Mouse (Mus musculus) neural tube, embryonic 15.5 days (tissue): Measurements from ENCODE around the gene Nudt1. TPM values are rescaled to one million over a fixed set of nuclear protein-coding genes. Genes with fewer than 3 reads are reported as not detected.

Experiments used
- ATAC-seq: fragments of 200-750 bp; cut with Nextera tagmentation; 2 replicates; pipeline ENCODE4 v1.8.0; 2017; ENCODE audit warnings: mild to moderate bottlenecking, moderate TSS enrichment, moderate library complexity; ENCODE audit not compliant: low FRiP score
- H3K27ac ChIP-seq: fragments of 300-500 bp; sonication (generic); replicated peaks from 2 replicates; pipeline ENCODE4 v1.5.1; 2015; ENCODE audit warnings: mild to moderate bottlenecking, inconsistent platforms
- H3K27me3 ChIP-seq: fragments of 300-500 bp; sonication (generic); replicated peaks from 2 replicates; pipeline ENCODE4 v1.6.1; 2015; ENCODE audit warnings: inconsistent platforms
- H3K36me3 ChIP-seq: fragments of 300-500 bp; sonication (generic); 2 replicates; pipeline ENCODE4 v1.6.1; 2015; ENCODE audit warnings: inconsistent platforms
- H3K4me1 ChIP-seq: fragments of 300-500 bp; sonication (generic); 2 replicates; pipeline ENCODE4 v1.6.1; 2015; ENCODE audit warnings: inconsistent platforms
- H3K4me2 ChIP-seq: fragments of 300-500 bp; sonication (generic); 2 replicates; pipeline ENCODE4 v1.6.1; 2015; ENCODE audit warnings: inconsistent platforms, mild to moderate bottlenecking, moderate library complexity
- H3K4me3 ChIP-seq: fragments of 300-500 bp; sonication (generic); replicated peaks from 2 replicates; pipeline ENCODE4 v1.5.1; 2015; ENCODE audit warnings: mild to moderate bottlenecking, inconsistent platforms
- H3K9ac ChIP-seq: fragments of 300-500 bp; sonication (generic); replicated peaks from 2 replicates; pipeline ENCODE4 v1.6.1; 2015; ENCODE audit warnings: mild to moderate bottlenecking, inconsistent platforms
- H3K9me3 ChIP-seq: fragments of 300-500 bp; sonication (generic); replicated peaks from 2 replicates; pipeline ENCODE4 v1.6.1; 2016; ENCODE audit warnings: inconsistent platforms
- WGBS: fragments of 180-500 bp; shearing (Covaris S2); methylation state at CpG from one replicate; pipeline ENCODE4 v1.1.7; 2015; ENCODE audit warnings: mixed read lengths; 5-methylcytosine and 5-hydroxymethylcytosine counted together
- polyA plus RNA-seq: library from polyadenylated mRNA; unstranded; fragments of >200 nt; fragmentation: Nextera tagmentation; extraction: Ambion mirVana; gene quantifications from 2 replicates; pipeline ENCODE4 v1.2.1, GENCODE M21; 2015

Gene Nudt1
- polyA plus RNA-seq, 1 experiment from 2014 or later = 29.3 TPM

GRCm38 (mm10) chr5:140370446-140371254, 49.2 kb downstream of the Nudt1 start:
- H3K9ac ChIP-seq = no peak overlapping the region
- H3K4me2 ChIP-seq = no peak overlapping the region
- no peaks in the 10 kb centered on the region for H3K9me3 ChIP-seq
- no peaks in the 10 kb centered on the region for H3K36me3 ChIP-seq
- ATAC-seq = no peak
- H3K27me3 ChIP-seq = no peaks in the 10 kb centered on the region
- no peak overlapping the region for H3K27ac ChIP-seq
- peaks cover 16% of the 10 kb centered on the region for H3K4me1 ChIP-seq
- 80% methylated on average over 6 of the region's 6 CpGs for WGBS
- no peak overlapping the region for H3K4me3 ChIP-seq

DNA sequence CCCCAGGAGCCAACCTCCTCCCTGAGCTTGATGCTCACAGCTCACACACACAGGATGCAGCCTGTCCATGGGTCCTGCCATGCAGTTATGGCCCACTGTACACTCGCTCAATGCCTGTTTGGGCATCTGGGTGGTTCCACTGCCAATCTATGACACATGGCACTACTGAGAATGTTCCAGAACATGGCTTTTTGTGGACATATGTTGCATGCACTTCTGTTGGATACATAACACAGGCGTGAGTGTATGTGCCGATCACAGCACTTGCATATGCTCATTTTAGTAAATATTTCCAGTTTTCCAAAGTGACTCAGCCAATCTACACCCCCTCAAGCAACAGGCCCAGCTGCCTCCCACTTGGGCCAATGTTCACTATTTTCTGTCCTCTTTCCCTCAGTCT, 50.2 kb downstream of the Nudt1 start:
- Histone ChIP-seq H3K9ac (no peak overlapping the region), H3K4me2 (no peak overlapping the region), H3K27me3 (no peaks in the 10 kb centered on the region), H3K9me3 (no peaks in the 10 kb centered on the region), H3K27ac (no peak overlapping the region), H3K4me1 (peaks cover 16% of the 10 kb centered on the region), H3K36me3 (no peaks in the 10 kb centered on the region), H3K4me3 (no peak overlapping the region)
- 95% methylated on average over 3 of the region's 3 CpGs for WGBS
- no peak for ATAC-seq

GRCm38 (mm10) chr5:140373711-140374110, 52.3 kb downstream of the Nudt1 start:
- Histone ChIP-seq H3K4me2 (no peak overlapping the region), H3K27me3 (no peaks in the 10 kb centered on the region), H3K9ac (no peak overlapping the region), H3K4me1 (peaks cover 16% of the 10 kb centered on the region), H3K36me3 (no peaks in the 10 kb centered on the region), H3K27ac (no peak overlapping the region), H3K4me3 (no peak overlapping the region), H3K9me3 (no peaks in the 10 kb centered on the region)
- no peak for ATAC-seq
- WGBS = 83% methylated on average over 2 of the region's 2 CpGs

DNA sequence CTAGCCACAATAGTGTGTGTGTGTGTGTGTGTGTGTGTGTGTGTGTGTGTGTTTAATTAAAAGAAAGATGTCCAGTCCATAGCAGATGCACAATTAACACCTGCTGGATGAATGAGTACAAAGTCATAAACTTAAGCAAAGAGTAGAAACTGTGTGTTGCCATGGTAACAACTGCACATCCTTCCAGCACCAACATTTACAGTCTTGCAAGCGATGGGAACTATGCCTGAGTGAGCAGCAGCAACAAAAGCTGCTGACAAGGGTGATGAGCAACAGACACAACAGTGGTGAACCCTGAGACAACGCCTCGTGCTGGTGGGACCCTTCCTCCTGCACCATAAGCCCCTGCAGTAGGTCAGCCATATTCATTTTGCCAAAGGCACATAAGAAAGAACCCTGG, 52.8 kb downstream of the Nudt1 start:
- Histone ChIP-seq H3K27me3 (no peaks in the 10 kb centered on the region), H3K36me3 (no peaks in the 10 kb centered on the region), H3K27ac (peak overlapping the region; percentile 60), H3K4me3 (no peak overlapping the region), H3K4me1 (peaks cover 16% of the 10 kb centered on the region), H3K9ac (no peak overlapping the region), H3K9me3 (no peaks in the 10 kb centered on the region), H3K4me2 (no peak overlapping the region)
- WGBS = 8% methylated on average over 3 of the region's 3 CpGs
- ATAC-seq = no peak

DNA sequence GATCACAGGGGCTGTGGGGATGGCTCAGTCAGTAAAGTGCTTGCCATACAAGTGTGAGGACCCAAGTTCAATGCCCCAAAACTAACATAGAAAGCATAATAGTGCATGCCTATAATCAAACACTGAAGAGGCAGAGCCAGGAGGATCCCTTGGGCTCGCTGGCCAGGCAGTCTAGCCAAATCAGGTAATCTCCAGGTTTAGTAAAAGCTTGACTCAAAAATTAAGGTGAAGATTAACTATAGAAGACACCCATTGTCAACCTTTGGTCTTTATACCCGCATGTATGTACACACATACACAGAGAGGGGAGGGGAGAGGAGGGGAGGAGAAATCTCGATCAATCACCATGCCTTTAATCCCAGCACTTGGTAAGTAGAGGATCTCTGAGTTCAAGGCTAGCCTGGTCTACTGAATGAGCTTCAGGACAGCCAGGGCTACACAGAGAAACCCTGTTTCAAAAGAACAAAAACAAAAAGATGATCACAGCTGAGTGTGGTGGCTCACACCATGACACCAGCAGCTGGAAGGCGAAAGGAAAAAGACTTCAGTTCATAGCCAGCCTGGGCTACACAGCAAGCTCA, 53.9 kb downstream of the Nudt1 start:
- Histone ChIP-seq H3K4me2 (no peak overlapping the region), H3K36me3 (no peaks in the 10 kb centered on the region), H3K27me3 (no peaks in the 10 kb centered on the region), H3K9ac (no peak overlapping the region), H3K27ac (no peak overlapping the region), H3K4me3 (no peak overlapping the region), H3K9me3 (no peaks in the 10 kb centered on the region), H3K4me1 (peaks cover 16% of the 10 kb centered on the region)
- WGBS = 89% methylated on average over 4 of the region's 4 CpGs
- ATAC-seq = no peak

- Histone ChIP-seq H3K27me3 (no peaks in the 10 kb centered on the region), H3K4me1 (peaks cover 12% of the 10 kb centered on the region), H3K9ac (no peak overlapping the region), H3K27ac (no peak overlapping the region), H3K4me2 (no peak overlapping the region), H3K9me3 (no peaks in the 10 kb centered on the region), H3K4me3 (no peak overlapping the region), H3K36me3 (no peaks in the 10 kb centered on the region)
- ATAC-seq = no peak
- 91% methylated on average over 6 of the region's 6 CpGs for WGBS
These were observed 56.8 kb downstream of the Nudt1 start for GRCm38 (mm10) chr5:140378121-140378853.

DNA sequence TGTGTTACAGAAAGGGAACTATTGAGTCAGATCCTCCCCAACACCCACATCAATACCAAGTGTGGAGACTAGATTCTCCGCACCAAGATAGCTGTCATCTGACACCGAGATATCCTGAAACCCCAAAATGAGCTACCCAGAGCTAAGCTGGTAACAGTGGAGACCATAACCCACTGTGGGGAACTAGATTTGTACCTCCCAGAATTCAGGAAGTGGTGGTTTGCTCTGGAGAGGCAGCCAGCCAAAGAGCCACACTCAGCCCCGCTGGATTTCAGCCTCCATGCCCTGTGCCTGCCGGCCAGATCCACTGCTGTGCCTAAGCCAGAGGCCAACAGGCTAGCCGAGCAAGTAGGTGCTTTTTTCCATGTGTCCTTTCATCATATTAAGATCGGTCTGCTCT, 57.8 kb downstream of the Nudt1 start:
- 83% methylated on average over 6 of the region's 6 CpGs for WGBS
- Histone ChIP-seq H3K36me3 (no peaks in the 10 kb centered on the region), H3K4me2 (no peak overlapping the region), H3K9ac (no peak overlapping the region), H3K27ac (no peak overlapping the region), H3K9me3 (no peaks in the 10 kb centered on the region), H3K4me1 (peaks cover 4% of the 10 kb centered on the region), H3K4me3 (no peak overlapping the region), H3K27me3 (no peaks in the 10 kb centered on the region)
- ATAC-seq = no peak

GRCm38 (mm10) chr5:140381156-140381555, 59.7 kb downstream of the Nudt1 start:
- Histone ChIP-seq H3K9me3 (no peaks in the 10 kb centered on the region), H3K27ac (no peak overlapping the region), H3K4me3 (no peak overlapping the region), H3K9ac (no peak overlapping the region), H3K27me3 (no peaks in the 10 kb centered on the region), H3K36me3 (no peaks in the 10 kb centered on the region), H3K4me2 (no peak overlapping the region), H3K4me1 (no peaks in the 10 kb centered on the region)
- WGBS = 91% methylated on average over 7 of the region's 7 CpGs
- no peak for ATAC-seq

DNA sequence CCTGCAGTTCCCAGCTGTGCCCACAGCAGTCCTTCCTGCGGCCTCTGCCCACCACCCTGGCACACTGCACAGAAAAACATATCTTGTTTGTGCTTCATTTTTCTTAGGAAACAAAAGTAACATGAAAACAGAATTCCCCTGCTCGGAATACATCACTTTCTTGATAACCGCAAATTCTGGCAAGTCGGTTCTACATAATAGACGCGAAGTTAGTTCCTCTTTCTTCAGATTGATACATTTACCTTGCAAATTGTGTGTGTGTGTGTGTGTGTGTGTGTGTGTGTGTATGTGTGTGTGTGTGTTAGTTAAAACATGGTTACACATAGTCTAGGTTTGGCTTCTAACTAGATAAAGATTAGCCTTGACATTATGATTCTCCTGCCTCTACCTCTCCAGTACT, 61.2 kb downstream of the Nudt1 start:
- Histone ChIP-seq H3K36me3 (no peaks in the 10 kb centered on the region), H3K27me3 (no peaks in the 10 kb centered on the region), H3K4me1 (peaks cover 12% of the 10 kb centered on the region), H3K27ac (no peak overlapping the region), H3K4me3 (no peak overlapping the region), H3K9me3 (no peaks in the 10 kb centered on the region), H3K9ac (no peak overlapping the region), H3K4me2 (no peak overlapping the region)
- no peak for ATAC-seq
- WGBS = 94% methylated on average over 6 of the region's 6 CpGs

- Histone ChIP-seq H3K9ac (no peak overlapping the region), H3K4me2 (no peak overlapping the region), H3K27me3 (no peaks in the 10 kb centered on the region), H3K4me3 (no peak overlapping the region), H3K36me3 (no peaks in the 10 kb centered on the region), H3K9me3 (no peaks in the 10 kb centered on the region), H3K27ac (no peak overlapping the region), H3K4me1 (peaks cover 21% of the 10 kb centered on the region)
- no peak for ATAC-seq
- 38% methylated on average over 7 of the region's 7 CpGs for WGBS
These were observed 62.1 kb downstream of the Nudt1 start for GRCm38 (mm10) chr5:140383559-140383958.

GRCm38 (mm10) chr5:140384462-140384861, 63.0 kb downstream of the Nudt1 start:
- 94% methylated on average over 1 of the region's 1 CpGs for WGBS
- Histone ChIP-seq H3K4me3 (no peak overlapping the region), H3K27ac (no peak overlapping the region), H3K9ac (no peak overlapping the region), H3K36me3 (no peaks in the 10 kb centered on the region), H3K9me3 (no peaks in the 10 kb centered on the region), H3K27me3 (no peaks in the 10 kb centered on the region), H3K4me2 (no peak overlapping the region), H3K4me1 (peaks cover 26% of the 10 kb centered on the region)
- ATAC-seq = no peak

DNA sequence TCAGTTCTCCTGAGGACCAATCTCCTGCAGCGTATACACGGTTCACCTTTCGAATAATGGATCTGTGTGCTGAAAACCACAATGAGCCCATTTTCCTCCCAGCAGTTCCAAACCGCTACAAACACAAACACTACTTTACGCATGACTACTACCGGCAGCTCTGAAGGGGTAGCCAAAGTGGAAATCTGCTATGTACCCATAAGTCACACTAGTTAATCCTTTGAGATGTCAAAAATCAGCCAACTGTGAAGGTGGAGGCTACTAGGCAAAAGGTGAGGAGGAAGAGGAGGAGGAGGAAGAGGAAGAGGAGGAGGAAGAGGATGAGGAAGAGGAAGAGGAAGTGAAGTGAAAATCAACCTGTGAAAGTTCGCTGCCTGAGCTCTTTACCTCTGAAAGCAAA, 65.8 kb downstream of the Nudt1 start:
- Histone ChIP-seq H3K27me3 (no peaks in the 10 kb centered on the region), H3K27ac (no peak overlapping the region), H3K9ac (no peak overlapping the region), H3K4me2 (peak overlapping the region; percentile 94), H3K4me1 (peaks cover 27% of the 10 kb centered on the region), H3K4me3 (no peak overlapping the region), H3K9me3 (no peaks in the 10 kb centered on the region), H3K36me3 (no peaks in the 10 kb centered on the region)
- no peak for ATAC-seq
- 82% methylated on average over 7 of the region's 7 CpGs for WGBS
